Mouse (Mus musculus) monocyte, adult 59 days (primary cell): ENCODE measurements around the gene Calhm5. TPM values are rescaled to one million over a fixed set of nuclear protein-coding genes. Genes with fewer than 3 reads are reported as not detected.

Source experiments
- total RNA-seq, 2 experiments: library from RNA; stranded (reverse); gene quantifications; one replicate each; pipeline ENCODE4 v1.2.4; 2023

Gene Calhm5
- not detected for total RNA-seq

DNA sequence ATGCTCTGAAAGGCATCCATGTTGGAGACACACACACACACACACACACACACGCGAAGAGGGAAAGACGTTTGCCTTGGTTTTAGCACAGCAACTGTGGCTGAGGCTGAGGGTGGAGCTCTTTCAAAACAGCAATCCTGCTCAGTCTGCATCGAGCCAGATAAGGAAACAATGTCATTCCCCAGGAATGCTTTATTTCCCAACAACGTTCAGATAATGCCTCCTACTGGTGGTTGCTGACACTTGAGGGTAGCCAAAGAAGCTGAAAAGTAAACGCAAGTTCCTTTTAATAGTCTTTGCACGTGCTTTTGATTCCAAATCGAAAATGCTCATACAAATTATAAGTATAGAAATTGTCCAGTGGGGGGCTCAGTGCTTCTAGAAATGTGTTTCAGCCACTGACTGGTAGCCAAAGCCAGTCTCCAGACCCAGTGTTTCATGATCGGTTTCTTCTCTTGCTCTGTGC, at the start of gene Calhm5:
Gene Calhm5, minus strand, starts transcription at position 102 of the 466 bp plus-strand sequence.

DNA sequence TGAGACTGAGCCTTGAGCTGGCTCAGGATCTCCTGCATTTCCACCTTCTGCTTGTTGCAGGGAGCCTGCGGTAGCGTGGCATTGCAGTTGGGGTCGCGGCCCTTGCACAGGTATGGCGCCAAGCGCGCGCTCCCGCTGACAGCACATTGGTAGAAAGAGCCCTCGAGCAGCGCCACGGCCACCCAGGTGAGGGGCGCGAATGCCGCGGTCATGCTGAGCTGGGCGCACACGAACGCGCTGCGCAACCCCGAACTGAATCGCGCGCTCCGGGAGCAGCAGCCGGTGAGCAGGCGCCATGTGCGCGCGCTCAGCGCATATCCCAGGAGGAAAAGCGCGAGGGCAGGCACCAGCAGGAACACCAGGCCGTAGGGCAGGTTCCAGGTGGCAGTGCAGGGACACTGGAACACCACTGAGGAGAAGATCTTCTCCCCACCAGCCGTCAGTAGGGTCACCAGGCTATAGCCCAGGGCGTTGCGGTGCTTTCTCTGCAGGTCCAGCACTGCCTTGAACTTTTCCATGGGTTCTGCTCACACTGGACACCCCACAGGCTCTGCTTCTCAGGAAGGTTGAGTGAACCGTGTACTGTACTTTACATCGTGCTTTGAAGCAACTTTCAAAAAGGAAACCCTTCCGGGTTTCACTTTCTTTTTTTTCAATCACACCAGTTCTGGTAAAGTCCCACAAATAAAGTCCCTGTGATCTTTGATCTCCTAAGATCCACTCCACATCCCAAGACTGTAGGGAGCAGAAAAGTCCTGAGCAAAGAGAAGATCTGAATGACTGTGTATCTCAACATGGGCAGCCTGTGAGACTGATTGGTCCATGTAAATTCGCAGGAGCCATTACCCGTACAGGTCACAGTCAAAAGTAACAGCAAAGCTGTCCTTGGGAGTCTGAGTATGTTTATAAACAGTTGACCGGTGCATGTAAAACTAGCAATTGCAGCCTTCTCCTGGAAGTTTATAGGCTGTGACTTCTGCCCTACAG, 31.4 kb upstream of the Calhm5 start, which contains the start of gene Calhm6:
Gene Calhm6, minus strand, starts transcription at position 593 of the 987 bp plus-strand sequence.

DNA sequence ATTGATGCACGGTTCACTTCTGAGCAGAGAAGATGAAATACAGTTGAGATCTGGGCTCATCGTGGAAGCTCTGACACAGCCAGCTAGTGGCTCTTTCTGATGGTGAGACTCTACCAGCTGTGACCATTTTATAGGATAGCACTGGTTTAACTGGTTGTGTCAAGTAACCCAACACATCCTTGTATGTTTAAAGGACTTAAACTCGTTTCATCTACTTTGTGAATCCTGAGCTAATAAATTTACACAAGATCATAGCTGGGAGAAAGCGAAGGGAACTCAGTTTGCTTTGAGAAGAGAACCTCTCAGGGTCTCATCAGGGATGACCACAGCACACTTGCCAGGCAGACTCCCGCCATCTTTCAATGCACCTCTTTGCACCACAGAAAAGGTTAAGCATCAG, 52.1 kb downstream of the Calhm5 start, which contains the start of gene Calhm4:
Gene Calhm4, minus strand, starts transcription at position 101 of the 400 bp plus-strand sequence.

Other genes with a start within 250 kb of the Calhm5 start
- not detected for gene Sult3a1, start 238.8 kb downstream of the Calhm5 start, total RNA-seq
- gene Rsph4a, start 191.4 kb downstream of the Calhm5 start, total RNA-seq = not detected
- 10 to 100 TPM; 56.3 to 71.6 TPM for gene Zup1, start 145.2 kb downstream of the Calhm5 start, total RNA-seq
- 10 to 100 TPM; 39.4 to 47.3 TPM for gene Rwdd1, start 76.9 kb downstream of the Calhm5 start, total RNA-seq
- gene Trappc3l, start 58.9 kb downstream of the Calhm5 start, total RNA-seq = not detected
- gene Calhm4, start 52.2 kb downstream of the Calhm5 start, total RNA-seq = not detected
- 10 to 100 TPM; 47.4 to 48.8 TPM for gene Calhm6, start 31.5 kb upstream of the Calhm5 start, total RNA-seq
- 10 to 100 TPM; 90.4 to 92.9 TPM for gene Dse, start 111.2 kb upstream of the Calhm5 start, total RNA-seq
- gene Tspyl1, start 185.7 kb upstream of the Calhm5 start, total RNA-seq = 10 to 100 TPM; 81.2 to 82.3 TPM
- 1 to 10 TPM; 5.8 to 6.0 TPM for gene Tspyl4, start 200.9 kb upstream of the Calhm5 start, total RNA-seq